Mouse (Mus musculus): ENCODE measurements around the gene Zscan18. TPM values are rescaled to one million over a fixed set of nuclear protein-coding genes. Genes with fewer than 3 reads are reported as not detected.

Gene Zscan18
- polyA plus RNA-seq, 1 experiment = 0.22 TPM

- TF ChIP-seq MAX (IDR thresholded peaks at IDR 0.05; ENCODE audit: low read depth) (no peak), POLR2AphosphoS2 (IDR thresholded peaks at IDR 0.05; ENCODE audit: insufficient read length, low read depth) (no peak), USF1 (IDR thresholded peaks at IDR 0.05; ENCODE audit: low read depth) (no peak), POLR2A (IDR thresholded peaks at IDR 0.05; ENCODE audit: insufficient read length, low read depth) (no peak), TCF12 (IDR thresholded peaks at IDR 0.05; ENCODE audit: insufficient read depth, poor library complexity, severe bottlenecking) (no peak), REST (IDR thresholded peaks at IDR 0.05; ENCODE audit: insufficient read depth, insufficient read length) (no peak)
- Histone ChIP-seq H3ac (ENCODE audit: control insufficient read depth, insufficient read length) (no peak overlapping the region), H3K79me2 (ENCODE audit: control insufficient read depth, insufficient read depth) (no peaks in the 10 kb centered on the region), H3K27me3 (ENCODE audit: control insufficient read depth, insufficient read depth, insufficient read length) (no peaks in the 10 kb centered on the region), H3K36me3 (ENCODE audit: control insufficient read depth, insufficient read depth) (no peaks in the 10 kb centered on the region), H3K4me2 (ENCODE audit: low read depth) (no peak overlapping the region), H3K4me3 (no peak overlapping the region)
Observed at GRCm38 (mm10) chr7:12774606-12775005, 28.8 kb downstream of the Zscan18 start.

- H3ac ChIP-seq (ENCODE audit: control insufficient read depth, insufficient read length) = no peak overlapping the region
- no peaks in the 10 kb centered on the region for H3K27me3 ChIP-seq (ENCODE audit: control insufficient read depth, insufficient read depth, insufficient read length)
- no peak overlapping the region for H3K4me3 ChIP-seq
- H3K36me3 ChIP-seq (ENCODE audit: control insufficient read depth, insufficient read depth) = no peaks in the 10 kb centered on the region
- no peak overlapping the region for H3K4me2 ChIP-seq (ENCODE audit: low read depth)
- no peak for TF ChIP-seq TCF12 (IDR thresholded peaks at IDR 0.05; ENCODE audit: insufficient read depth, poor library complexity, severe bottlenecking)
- TF ChIP-seq POLR2A (IDR thresholded peaks at IDR 0.05; ENCODE audit: insufficient read length, low read depth) = no peak
- H3K79me2 ChIP-seq (ENCODE audit: control insufficient read depth, insufficient read depth) = no peaks in the 10 kb centered on the region
Observed at GRCm38 (mm10) chr7:12774111-12774510, 29.3 kb downstream of the Zscan18 start.

GRCm38 (mm10) chr7:12749431-12750198, 53.8 kb downstream of the Zscan18 start:
- H3K4me2 ChIP-seq (ENCODE audit: low read depth) = peak overlapping the region; percentile 45
- no peak for TF ChIP-seq CEBPB (IDR thresholded peaks at IDR 0.05; ENCODE audit: insufficient read depth, poor library complexity, severe bottlenecking)
- no peak for TF ChIP-seq TCF12 (IDR thresholded peaks at IDR 0.05; ENCODE audit: insufficient read depth, poor library complexity, severe bottlenecking)
- no peak for TF ChIP-seq MYOG (IDR thresholded peaks at IDR 0.05; ENCODE audit: control insufficient read depth in 1 of 3, insufficient read depth in 1 of 3, insufficient read length in 2 of 3, low read depth in 2 of 3)
- no peak for TF ChIP-seq USF1 (IDR thresholded peaks at IDR 0.05; ENCODE audit: low read depth)
- no peak for TF ChIP-seq TCF3 (IDR thresholded peaks at IDR 0.05; ENCODE audit: insufficient read length, low read depth)
- no peak for TF ChIP-seq SRF (IDR thresholded peaks at IDR 0.05; ENCODE audit: control insufficient read depth, insufficient read length, low read depth)
- no peak for TF ChIP-seq REST (IDR thresholded peaks at IDR 0.05; ENCODE audit: insufficient read depth, insufficient read length)
- no peak for TF ChIP-seq POLR2AphosphoS2 (IDR thresholded peaks at IDR 0.05; ENCODE audit: insufficient read length, low read depth)
- H3K36me3 ChIP-seq (ENCODE audit: control insufficient read depth, insufficient read depth) = no peaks in the 10 kb centered on the region
- H3K27me3 ChIP-seq (ENCODE audit: control insufficient read depth, insufficient read depth, insufficient read length) = no peaks in the 10 kb centered on the region
- H3ac ChIP-seq (ENCODE audit: control insufficient read depth, insufficient read length) = no peak overlapping the region
- no peak overlapping the region for H3K4me3 ChIP-seq
- H3K79me2 ChIP-seq (ENCODE audit: control insufficient read depth, insufficient read depth) = no peaks in the 10 kb centered on the region

- Histone ChIP-seq H3ac (ENCODE audit: control insufficient read depth, insufficient read length) (no peak within 1 kb of the TSS), H3K79me2 (ENCODE audit: control insufficient read depth, insufficient read depth) (no peaks in the 10 kb centered on the region)
- TF ChIP-seq E2F4 (IDR thresholded peaks at IDR 0.05; ENCODE audit: insufficient read depth) (no peak), TCF3 (IDR thresholded peaks at IDR 0.05; ENCODE audit: insufficient read length, low read depth) (no peak), CEBPB (IDR thresholded peaks at IDR 0.05; ENCODE audit: insufficient read depth, poor library complexity, severe bottlenecking) (no peak), MYOG (IDR thresholded peaks at IDR 0.05; ENCODE audit: control insufficient read depth in 1 of 3, insufficient read depth in 1 of 3, insufficient read length in 2 of 3, low read depth in 2 of 3) (no peak), POLR2A (IDR thresholded peaks at IDR 0.05; ENCODE audit: insufficient read length, low read depth) (no peak), MYOD1 (IDR thresholded peaks at IDR 0.05; ENCODE audit: control insufficient read depth in 1 of 3, insufficient read length in 2 of 3, low read depth in 2 of 3) (no peak), POLR2AphosphoS2 (IDR thresholded peaks at IDR 0.05; ENCODE audit: insufficient read length, low read depth) (no peak), USF1 (IDR thresholded peaks at IDR 0.05; ENCODE audit: low read depth) (no peak), MAX (IDR thresholded peaks at IDR 0.05; ENCODE audit: low read depth) (no peak), REST (IDR thresholded peaks at IDR 0.05; ENCODE audit: insufficient read depth, insufficient read length) (no peak), TCF12 (IDR thresholded peaks at IDR 0.05; ENCODE audit: insufficient read depth, poor library complexity, severe bottlenecking) (no peak), SRF (IDR thresholded peaks at IDR 0.05; ENCODE audit: control insufficient read depth, insufficient read length, low read depth) (no peak)
Observed at GRCm38 (mm10) chr7:12734904-12735303, 68.5 kb downstream of the Zscan18 start, which contains the start of gene Vmn2r56. Vmn2r56 (minus strand) TSS chr7:12735004.

More at GRCm38 (mm10) chr7:12734904-12735303, 68.5 kb downstream of the Zscan18 start, which contains the start of gene Vmn2r56:
- no peaks in the 10 kb centered on the region for H3K36me3 ChIP-seq (ENCODE audit: control insufficient read depth, insufficient read depth)
- no peak within 1 kb of the TSS for H3K4me3 ChIP-seq
- H3K4me2 ChIP-seq (ENCODE audit: low read depth) = no peak within 1 kb of the TSS
- H3K27me3 ChIP-seq (ENCODE audit: control insufficient read depth, insufficient read depth, insufficient read length) = no peaks in the 10 kb centered on the region

Other genes with a start within 250 kb of the Zscan18 start
- gene Vmn2r53, start 194.8 kb downstream of the Zscan18 start, polyA plus RNA-seq (2012; fragmentation: generic; extraction: Trizol) = not detected
- gene Vmn2r54, start 163.3 kb downstream of the Zscan18 start, polyA plus RNA-seq (2012; fragmentation: generic; extraction: Trizol) = not detected
- not detected for gene Vmn2r55, start 118.6 kb downstream of the Zscan18 start, polyA plus RNA-seq (2012; fragmentation: generic; extraction: Trizol)
- not detected for gene Vmn2r56, start 68.6 kb downstream of the Zscan18 start, polyA plus RNA-seq (2012; fragmentation: generic; extraction: Trizol)
- 1.0 TPM for gene Zfp329, start 15.2 kb upstream of the Zscan18 start, polyA plus RNA-seq (2012; fragmentation: generic; extraction: Trizol)
- gene Zfp110, start 31.1 kb upstream of the Zscan18 start, polyA plus RNA-seq (2012; fragmentation: generic; extraction: Trizol) = 11.4 TPM
- 1.2 TPM for gene Zfp128, start 77.5 kb upstream of the Zscan18 start, polyA plus RNA-seq (2012; fragmentation: generic; extraction: Trizol)
- 3.1 TPM for gene Zscan22, start 94.2 kb upstream of the Zscan18 start, polyA plus RNA-seq (2012; fragmentation: generic; extraction: Trizol)
- gene Rps5, start 118.7 kb upstream of the Zscan18 start, polyA plus RNA-seq (2012; fragmentation: generic; extraction: Trizol) = 2,432 TPM
- 0.91 TPM for gene Rnf225, start 123.8 kb upstream of the Zscan18 start, polyA plus RNA-seq (2012; fragmentation: generic; extraction: Trizol)
- 1.9 TPM for gene Zfp324, start 162.2 kb upstream of the Zscan18 start, polyA plus RNA-seq (2012; fragmentation: generic; extraction: Trizol)
- gene Zfp446, start 174.2 kb upstream of the Zscan18 start, polyA plus RNA-seq (2012; fragmentation: generic; extraction: Trizol) = 1.7 TPM
- not detected for gene Slc27a5, start 194.6 kb upstream of the Zscan18 start, polyA plus RNA-seq (2012; fragmentation: generic; extraction: Trizol)
- gene Trim28, start 195.5 kb upstream of the Zscan18 start, polyA plus RNA-seq (2012; fragmentation: generic; extraction: Trizol) = 252 TPM
- 8.2 TPM for gene Zbtb45, start 206.4 kb upstream of the Zscan18 start, polyA plus RNA-seq (2012; fragmentation: generic; extraction: Trizol)
- gene Chmp2a, start 231.2 kb upstream of the Zscan18 start, polyA plus RNA-seq (2012; fragmentation: generic; extraction: Trizol) = 189 TPM
- gene Ube2m, start 234.6 kb upstream of the Zscan18 start, polyA plus RNA-seq (2012; fragmentation: generic; extraction: Trizol) = 227 TPM